Mouse (Mus musculus): ENCODE measurements around the gene Cphx1. TPM values are rescaled to one million over a fixed set of nuclear protein-coding genes. Genes with fewer than 3 reads are reported as not detected.
"Not testable (repeated sequence)": the region's sequence is repeated elsewhere in the genome, so short reads cannot be mapped to it uniquely, and the experiment has no call there.

Cphx1 gene
- not detected in 2 replicates for polyA plus RNA-seq (2012; ENCODE audit: insufficient read depth, insufficient read length, missing spikeins)

- not testable (repeated sequence) for H3K27ac ChIP-seq (replicated peaks; ENCODE audit: low read depth, low read length); H3K4me1 ChIP-seq (ENCODE audit: control insufficient read depth, insufficient read depth, insufficient read length, low read length); H3K4me3 ChIP-seq (ENCODE audit: insufficient read depth, low read depth, low read length)
These were observed at the start of gene Cphx1 for GRCm38 (mm10) chr14:25938004-25938403. Gene Cphx1 (plus strand): TSS chr14:25938304.

- not testable (repeated sequence) for H3K4me1 ChIP-seq (ENCODE audit: control insufficient read depth, insufficient read depth, insufficient read length, low read length); H3K27ac ChIP-seq (replicated peaks; ENCODE audit: low read depth, low read length); H3K4me3 ChIP-seq (ENCODE audit: insufficient read depth, low read depth, low read length)
These were observed 43.5 kb upstream of the Cphx1 start for GRCm38 (mm10) chr14:25894566-25894965.

- H3K4me3 ChIP-seq (ENCODE audit: insufficient read depth, low read depth, low read length); H3K27ac ChIP-seq (replicated peaks; ENCODE audit: low read depth, low read length); H3K4me1 ChIP-seq (ENCODE audit: control insufficient read depth, insufficient read depth, insufficient read length, low read length): not testable (repeated sequence)
These were observed 42.4 kb upstream of the Cphx1 start for GRCm38 (mm10) chr14:25895686-25896085.

- not testable (repeated sequence) for H3K4me1 ChIP-seq (ENCODE audit: control insufficient read depth, insufficient read depth, insufficient read length, low read length); H3K4me3 ChIP-seq (ENCODE audit: insufficient read depth, low read depth, low read length); H3K27ac ChIP-seq (replicated peaks; ENCODE audit: low read depth, low read length)
These were observed 35.1 kb upstream of the Cphx1 start, which contains the start of gene Plac9a for GRCm38 (mm10) chr14:25903000-25903399. Gene Plac9a (minus strand): TSS chr14:25903100.

GRCm38 (mm10) chr14:25905243-25905642 is 32.9 kb upstream of the Cphx1 start:
- H3K27ac ChIP-seq (replicated peaks; ENCODE audit: low read depth, low read length); H3K4me1 ChIP-seq (ENCODE audit: control insufficient read depth, insufficient read depth, insufficient read length, low read length); H3K4me3 ChIP-seq (ENCODE audit: insufficient read depth, low read depth, low read length): not testable (repeated sequence)

GRCm38 (mm10) chr14:25907272-25907671 is 30.8 kb upstream of the Cphx1 start:
- not testable (repeated sequence) for H3K4me3 ChIP-seq (ENCODE audit: insufficient read depth, low read depth, low read length); H3K4me1 ChIP-seq (ENCODE audit: control insufficient read depth, insufficient read depth, insufficient read length, low read length); H3K27ac ChIP-seq (replicated peaks; ENCODE audit: low read depth, low read length)

GRCm38 (mm10) chr14:25908976-25909375 is 29.1 kb upstream of the Cphx1 start:
- H3K27ac ChIP-seq (replicated peaks; ENCODE audit: low read depth, low read length); H3K4me1 ChIP-seq (ENCODE audit: control insufficient read depth, insufficient read depth, insufficient read length, low read length); H3K4me3 ChIP-seq (ENCODE audit: insufficient read depth, low read depth, low read length): not testable (repeated sequence)

GRCm38 (mm10) chr14:25918427-25919170 is 19.5 kb upstream of the Cphx1 start:
- not testable (repeated sequence) for H3K27ac ChIP-seq (replicated peaks; ENCODE audit: low read depth, low read length); H3K4me3 ChIP-seq (ENCODE audit: insufficient read depth, low read depth, low read length); H3K4me1 ChIP-seq (ENCODE audit: control insufficient read depth, insufficient read depth, insufficient read length, low read length)

- not testable (repeated sequence) for H3K4me1 ChIP-seq (ENCODE audit: control insufficient read depth, insufficient read depth, insufficient read length, low read length); H3K27ac ChIP-seq (replicated peaks; ENCODE audit: low read depth, low read length); H3K4me3 ChIP-seq (ENCODE audit: insufficient read depth, low read depth, low read length)
These were observed 11.1 kb upstream of the Cphx1 start for GRCm38 (mm10) chr14:25926814-25927561.

- H3K27ac ChIP-seq (replicated peaks; ENCODE audit: low read depth, low read length); H3K4me3 ChIP-seq (ENCODE audit: insufficient read depth, low read depth, low read length); H3K4me1 ChIP-seq (ENCODE audit: control insufficient read depth, insufficient read depth, insufficient read length, low read length): not testable (repeated sequence)
These were observed 10.6 kb upstream of the Cphx1 start, which contains the start of gene Tmem254a for GRCm38 (mm10) chr14:25927562-25927881. Gene Tmem254a (minus strand): TSS chr14:25927672.

- H3K4me1 ChIP-seq (ENCODE audit: control insufficient read depth, insufficient read depth, insufficient read length, low read length); H3K4me3 ChIP-seq (ENCODE audit: insufficient read depth, low read depth, low read length); H3K27ac ChIP-seq (replicated peaks; ENCODE audit: low read depth, low read length): not testable (repeated sequence)
These were observed 1.1 kb upstream of the Cphx1 start for GRCm38 (mm10) chr14:25936867-25937630.

- H3K4me3 ChIP-seq (ENCODE audit: insufficient read depth, low read depth, low read length); H3K27ac ChIP-seq (replicated peaks; ENCODE audit: low read depth, low read length); H3K4me1 ChIP-seq (ENCODE audit: control insufficient read depth, insufficient read depth, insufficient read length, low read length): not testable (repeated sequence)
These were observed 19.8 kb downstream of the Cphx1 start for GRCm38 (mm10) chr14:25957861-25958260.

GRCm38 (mm10) chr14:25978371-25979241 is 40.5 kb downstream of the Cphx1 start, which contains the start of gene Duxbl1:
Gene Duxbl1 (plus strand): TSS chr14:25978577.
- not testable (repeated sequence) for H3K4me3 ChIP-seq (ENCODE audit: insufficient read depth, low read depth, low read length)

GRCm38 (mm10) chr14:25979242-25979941 is 41.3 kb downstream of the Cphx1 start:
- H3K4me3 ChIP-seq (ENCODE audit: insufficient read depth, low read depth, low read length); H3K4me1 ChIP-seq (ENCODE audit: control insufficient read depth, insufficient read depth, insufficient read length, low read length); H3K27ac ChIP-seq (replicated peaks; ENCODE audit: low read depth, low read length): not testable (repeated sequence)

More at GRCm38 (mm10) chr14:25978371-25979241, 40.5 kb downstream of the Cphx1 start, which contains the start of gene Duxbl1:
- H3K27ac ChIP-seq (replicated peaks; ENCODE audit: low read depth, low read length); H3K4me1 ChIP-seq (ENCODE audit: control insufficient read depth, insufficient read depth, insufficient read length, low read length): not testable (repeated sequence)
